Mouse (Mus musculus) liver, postnatal 0 days (tissue): ENCODE data around the gene Tiprl. TPM values are rescaled to one million over a fixed set of nuclear protein-coding genes. Genes with fewer than 3 reads are reported as not detected.
A peak's percentile ranks its signal among the peaks of the same experiment; 100 is the strongest.

Source experiments
- ATAC-seq: fragments of 200-750 bp; cut with Nextera tagmentation; 2 replicates; pipeline ENCODE4 v1.8.0; 2017; ENCODE audit warnings: mild to moderate bottlenecking, moderate library complexity
- DNase-seq: peaks from one replicate; pipeline ENCODE4 v3.0.0-alpha.2; 2016
- H3K27ac ChIP-seq: fragments of 300-500 bp; sonication (generic); 2 replicates; pipeline ENCODE4 v1.5.1; 2014; ENCODE audit warnings: antibody characterized with exemption, moderate library complexity, mild to moderate bottlenecking, low read depth
- H3K27me3 ChIP-seq: fragments of 300-500 bp; sonication (generic); 2 replicates; pipeline ENCODE4 v1.6.1; 2014; ENCODE audit warnings: low read length, control low read depth, mixed read lengths; ENCODE audit not compliant: insufficient read depth
- H3K36me3 ChIP-seq: fragments of 300-500 bp; sonication (generic); replicated peaks from 2 replicates; pipeline ENCODE4 v1.6.1; 2014; ENCODE audit warnings: mild to moderate bottlenecking, control low read depth, low read length, moderate library complexity, mixed read lengths; ENCODE audit not compliant: insufficient read depth
- H3K4me1 ChIP-seq: fragments of 300-500 bp; sonication (generic); 2 replicates; pipeline ENCODE4 v1.6.1; 2014; ENCODE audit warnings: antibody characterized with exemption, mild to moderate bottlenecking, control low read depth; ENCODE audit not compliant: insufficient read depth
- H3K4me2 ChIP-seq: fragments of 300-500 bp; sonication (generic); 2 replicates; pipeline ENCODE4 v1.6.1; 2014; ENCODE audit warnings: low read depth, mild to moderate bottlenecking, low read length, moderate library complexity, mixed read lengths
- H3K4me3 ChIP-seq: fragments of 300-500 bp; sonication (generic); 2 replicates; pipeline ENCODE4 v1.5.1; 2014; ENCODE audit warnings: low read depth, low read length
- H3K9ac ChIP-seq: fragments of 300-500 bp; sonication (generic); replicated peaks from 2 replicates; pipeline ENCODE4 v1.6.1; 2014; ENCODE audit warnings: mild to moderate bottlenecking, moderate library complexity
- H3K9me3 ChIP-seq: fragments of 300-500 bp; sonication (generic); 2 replicates; pipeline ENCODE4 v1.6.1; 2016; ENCODE audit warnings: mild to moderate bottlenecking, control low read depth, low read length, mixed read lengths
- CTCF ChIP-seq: sonication (generic); IDR thresholded peaks from 2 replicates; pipeline ENCODE4 v1.5.1; 2016; ENCODE audit warnings: antibody characterized with exemption, low read depth
- EP300 ChIP-seq: IDR thresholded peaks from 2 replicates; pipeline ENCODE4 v1.6.1; 2016; ENCODE audit warnings: antibody characterized with exemption, low read depth, mild to moderate bottlenecking
- WGBS: fragments of 180-500 bp; shearing (Covaris S2); extraction: QIAGEN DNeasy Blood & Tissue Kit; methylation state at CpG from one replicate; pipeline ENCODE4 v1.1.7; 2014; ENCODE audit not compliant: insufficient replicate concordance; 5-methylcytosine and 5-hydroxymethylcytosine counted together
- polyA plus RNA-seq: library from polyadenylated mRNA; unstranded; fragments of >200 nt; fragmentation: Nextera tagmentation; extraction: Ambion mirVana; gene quantifications from 2 replicates; pipeline ENCODE4 v1.2.1, GENCODE M21; 2015

Gene Tiprl
- polyA plus RNA-seq, 1 experiment from 2014 or later, result 41.3 TPM

GRCm38 (mm10) chr1:165192102-165192501 is 44.7 kb downstream of the Tiprl start:
- H3K27me3 ChIP-seq, result no peaks in the 10 kb centered on the region
- peaks cover 29% of the 10 kb centered on the region for H3K4me1 ChIP-seq
- ATAC-seq (no peak), DNase-seq (no peak)
- 48% methylated on average over 4 of the region's 4 CpGs for WGBS
- TF ChIP-seq EP300 (no peak), CTCF (no peak)
- peaks cover 2% of the 10 kb centered on the region; the same call in 1 of the 2 replicates for H3K36me3 ChIP-seq
- H3K4me3 ChIP-seq, result 0 out of 2 replicates have a peak overlapping the region, but pooled peaks have one; percentile 92
- no peak overlapping the region for H3K9ac ChIP-seq
- peak overlapping the region; percentile 94 for H3K4me2 ChIP-seq
- H3K9me3 ChIP-seq, result no peaks in the 10 kb centered on the region
- no peak overlapping the region for H3K27ac ChIP-seq

- Histone ChIP-seq H3K27ac (no peak overlapping the region), H3K9ac (no peak overlapping the region), H3K27me3 (no peaks in the 10 kb centered on the region), H3K9me3 (no peaks in the 10 kb centered on the region), H3K4me2 (no peak overlapping the region), H3K4me1 (peaks cover 29% of the 10 kb centered on the region), H3K4me3 (no peak overlapping the region), H3K36me3 (peaks cover 7% of the 10 kb centered on the region)
- 80% methylated on average over 13 of the region's 13 CpGs for WGBS
- DNase-seq (no peak), ATAC-seq (no peak)
- no peak for TF ChIP-seq EP300
Observed at GRCm38 (mm10) chr1:165191611-165192010, 45.2 kb downstream of the Tiprl start.

GRCm38 (mm10) chr1:165190571-165191273 is 46.1 kb downstream of the Tiprl start:
- Histone ChIP-seq H3K4me2 (no peak overlapping the region), H3K36me3 (peaks cover 9% of the 10 kb centered on the region), H3K4me1 (peaks cover 29% of the 10 kb centered on the region), H3K27ac (no peak overlapping the region), H3K4me3 (no peak overlapping the region), H3K27me3 (no peaks in the 10 kb centered on the region), H3K9me3 (no peaks in the 10 kb centered on the region), H3K9ac (no peak overlapping the region)
- no peak for TF ChIP-seq CTCF
- TF ChIP-seq EP300, result no peak
- ATAC-seq (no peak), DNase-seq (no peak)
- WGBS, result 80% methylated on average over 10 of the region's 10 CpGs

GRCm38 (mm10) chr1:165190068-165190467 is 46.7 kb downstream of the Tiprl start:
- TF ChIP-seq EP300, result no peak
- Histone ChIP-seq H3K4me2 (no peak overlapping the region), H3K9me3 (no peaks in the 10 kb centered on the region), H3K4me3 (no peak overlapping the region), H3K9ac (no peak overlapping the region), H3K27ac (no peak overlapping the region), H3K4me1 (peaks cover 26% of the 10 kb centered on the region), H3K36me3 (peaks cover 14% of the 10 kb centered on the region), H3K27me3 (no peaks in the 10 kb centered on the region)
- DNase-seq (no peak), ATAC-seq (no peak)
- 81% methylated on average over 6 of the region's 6 CpGs for WGBS

GRCm38 (mm10) chr1:165188806-165189580 is 47.8 kb downstream of the Tiprl start:
- H3K9me3 ChIP-seq, result no peaks in the 10 kb centered on the region
- WGBS, result 57% methylated on average over 9 of the region's 10 CpGs
- no peak overlapping the region for H3K27ac ChIP-seq
- H3K4me2 ChIP-seq, result no peak overlapping the region
- H3K4me1 ChIP-seq, result peaks cover 21% of the 10 kb centered on the region; the same call in 1 of the 2 replicates
- ATAC-seq (no peak), DNase-seq (no peak)
- no peak overlapping the region for H3K4me3 ChIP-seq
- H3K9ac ChIP-seq, result no peak overlapping the region
- H3K27me3 ChIP-seq, result no peaks in the 10 kb centered on the region
- H3K36me3 ChIP-seq, result peaks cover 19% of the 10 kb centered on the region
- TF ChIP-seq EP300, result no peak
- no peak for TF ChIP-seq CTCF

GRCm38 (mm10) chr1:165187357-165187756 is 49.4 kb downstream of the Tiprl start:
- Histone ChIP-seq H3K4me2 (no peak overlapping the region), H3K4me1 (peaks cover 14% of the 10 kb centered on the region; the same call in 1 of the 2 replicates), H3K27ac (no peak overlapping the region), H3K4me3 (no peak overlapping the region), H3K27me3 (no peaks in the 10 kb centered on the region), H3K9ac (no peak overlapping the region), H3K9me3 (no peaks in the 10 kb centered on the region), H3K36me3 (peaks cover 31% of the 10 kb centered on the region)
- DNase-seq, result no peak
- ATAC-seq, result no peak
- WGBS, result 42% methylated on average over 5 of the region's 5 CpGs
- TF ChIP-seq CTCF, result no peak
- TF ChIP-seq EP300, result no peak
